Mouse (Mus musculus): Measurements from ENCODE around the gene Rab30. TPM values are rescaled to one million over a fixed set of nuclear protein-coding genes. Genes with fewer than 3 reads are reported as not detected.
A peak's percentile ranks its signal among the peaks of the same experiment; 100 is the strongest.

Rab30 gene
- polyA plus RNA-seq, 1 experiment from 2014 or later: 5.6 TPM

DNA sequence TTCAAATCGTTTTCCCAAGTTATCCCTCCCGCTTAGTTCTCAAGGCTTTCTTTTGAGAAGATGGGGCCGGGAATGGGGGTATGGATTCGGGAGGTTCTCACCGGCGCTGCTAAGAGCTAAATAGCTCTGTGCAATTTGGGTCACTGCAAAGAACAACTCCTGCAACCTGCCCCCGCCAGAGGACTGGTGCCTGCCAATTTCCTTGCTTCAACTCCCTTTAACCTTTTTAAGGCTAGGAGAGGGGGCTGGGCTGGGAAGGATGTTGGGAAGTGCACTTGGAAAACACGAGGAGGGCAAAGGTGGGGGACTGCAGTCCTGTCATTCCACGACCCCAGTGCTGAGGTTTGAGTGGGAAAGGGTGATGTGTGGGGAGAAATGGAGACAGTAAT, 452 bp downstream of the Rab30 start:
- DNase-seq (ENCODE audit: low spot score): peak; percentile 44
- Histone ChIP-seq H3K27me3 (ENCODE audit: insufficient read depth, low read length) (no peaks in the 10 kb centered on the region), H3K9ac (ENCODE audit: low read depth, low read length) (peak overlapping the region; percentile 23; the same call in 1 of the 2 replicates)

DNA sequence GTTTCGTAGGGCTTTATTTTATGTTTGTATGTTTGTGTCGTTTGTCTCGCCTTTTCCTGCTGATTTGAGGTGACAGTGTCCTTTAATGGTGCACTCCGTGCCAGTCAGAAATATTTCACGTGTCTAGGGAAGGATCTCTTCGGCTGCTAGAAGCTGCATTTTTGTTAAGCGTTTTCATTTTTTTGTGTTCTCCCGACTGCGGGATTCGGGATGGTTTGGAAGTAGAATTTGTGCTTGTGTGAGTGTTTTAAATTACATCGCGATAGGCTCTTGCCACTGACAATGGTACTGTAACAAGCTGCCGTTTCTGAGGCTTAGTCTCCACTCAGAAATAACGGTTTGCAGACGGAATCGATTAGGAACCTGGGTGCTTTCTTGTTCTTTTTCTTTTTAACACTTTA, 938 bp downstream of the Rab30 start:
- WGBS: under 1% methylated on average over 16 of the region's 16 CpGs
- 0 out of 2 replicates have a peak overlapping the region, but pooled peaks have one; percentile 23 for H3K9ac ChIP-seq (ENCODE audit: low read depth, low read length)
- H3K36me3 ChIP-seq (ENCODE audit: insufficient read depth, low read length): no peaks in the 10 kb centered on the region
- H3K9me3 ChIP-seq (replicated peaks; ENCODE audit: low read length): no peaks in the 10 kb centered on the region
- no peak overlapping the region for H3K27ac ChIP-seq
- DNase-seq (ENCODE audit: low spot score) (no peak), ATAC-seq (replicated peaks; ENCODE audit: low FRiP score, low read depth) (no peak)
- peak overlapping the region; percentile 89 for H3K4me3 ChIP-seq (replicated peaks; ENCODE audit: low read depth, low read length)
- TF ChIP-seq CTCF (IDR thresholded peaks at IDR 0.05; ENCODE audit: low read depth): no peak
- H3K4me1 ChIP-seq (replicated peaks; ENCODE audit: insufficient read depth, low read length): 0 out of 2 replicates have a peak, but pooled peaks cover 3% of the 10 kb centered on the region
- H3K27me3 ChIP-seq (ENCODE audit: insufficient read depth, low read length): no peaks in the 10 kb centered on the region
- peak overlapping the region; percentile 84 for H3K4me2 ChIP-seq (ENCODE audit: low read length)

More for the DNA sequence above, 452 bp downstream of the Rab30 start:
- Histone ChIP-seq H3K4me2 (ENCODE audit: low read length) (peak overlapping the region; percentile 84), H3K36me3 (ENCODE audit: insufficient read depth, low read length) (no peaks in the 10 kb centered on the region), H3K4me1 (replicated peaks; ENCODE audit: insufficient read depth, low read length) (0 out of 2 replicates have a peak, but pooled peaks cover 3% of the 10 kb centered on the region), H3K9me3 (replicated peaks; ENCODE audit: low read length) (no peaks in the 10 kb centered on the region), H3K4me3 (replicated peaks; ENCODE audit: low read depth, low read length) (peak overlapping the region; percentile 89), H3K27ac (no peak overlapping the region)
- under 1% methylated on average over 9 of the region's 9 CpGs for WGBS
- TF ChIP-seq CTCF (IDR thresholded peaks at IDR 0.05; ENCODE audit: low read depth): no peak
- ATAC-seq (replicated peaks; ENCODE audit: low FRiP score, low read depth): peak; percentile 12; the same call in 1 of the 2 replicates

DNA sequence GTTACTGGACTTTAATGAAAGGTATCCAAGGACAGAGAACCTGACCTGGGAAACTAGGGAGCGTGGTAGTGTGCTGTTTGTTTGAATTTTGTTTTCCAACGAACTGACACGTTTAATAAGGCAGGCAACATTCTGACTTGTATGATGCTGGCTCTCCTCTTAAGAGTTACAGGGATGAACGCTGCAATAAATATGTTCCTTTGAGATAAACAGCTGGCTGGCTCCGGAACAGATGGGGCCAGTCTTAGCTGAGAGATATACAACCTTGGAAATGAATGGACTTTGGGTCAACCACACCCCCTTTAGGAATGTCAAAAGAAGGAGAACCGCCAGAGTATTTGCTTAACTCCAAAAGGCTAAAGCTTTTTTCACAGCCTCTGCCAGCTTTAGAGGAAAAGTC, 1.4 kb downstream of the Rab30 start:
- Histone ChIP-seq H3K4me2 (ENCODE audit: low read length) (peak overlapping the region; percentile 84), H3K9me3 (replicated peaks; ENCODE audit: low read length) (no peaks in the 10 kb centered on the region), H3K27ac (no peak overlapping the region), H3K4me1 (replicated peaks; ENCODE audit: insufficient read depth, low read length) (0 out of 2 replicates have a peak, but pooled peaks cover 3% of the 10 kb centered on the region), H3K36me3 (ENCODE audit: insufficient read depth, low read length) (no peaks in the 10 kb centered on the region), H3K4me3 (replicated peaks; ENCODE audit: low read depth, low read length) (peak overlapping the region; percentile 89), H3K9ac (ENCODE audit: low read depth, low read length) (no peak overlapping the region), H3K27me3 (ENCODE audit: insufficient read depth, low read length) (no peaks in the 10 kb centered on the region)
- ATAC-seq (replicated peaks; ENCODE audit: low FRiP score, low read depth) (no peak), DNase-seq (ENCODE audit: low spot score) (peak; percentile 73)
- WGBS: 2% methylated on average over 6 of the region's 6 CpGs
- no peak for TF ChIP-seq CTCF (IDR thresholded peaks at IDR 0.05; ENCODE audit: low read depth)

DNA sequence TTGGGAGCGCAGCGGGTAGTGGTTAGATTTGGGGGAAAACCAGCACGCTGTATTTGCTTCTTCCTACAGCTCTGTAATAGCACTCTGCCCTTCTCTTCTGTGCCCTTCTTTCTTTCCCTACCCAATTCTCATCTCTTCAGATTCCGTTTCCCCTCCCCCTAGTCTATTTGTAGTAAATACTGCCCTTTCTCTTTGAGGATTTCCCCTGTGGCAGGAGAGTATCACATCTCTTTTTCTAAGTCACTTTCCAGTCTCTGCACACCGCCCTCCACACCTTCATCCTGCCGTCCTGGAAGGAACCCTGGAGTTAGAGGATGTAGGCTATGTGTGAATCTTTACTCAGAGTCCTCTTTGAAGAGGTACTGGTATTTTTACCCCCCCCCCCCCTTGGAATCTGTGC, 1.9 kb downstream of the Rab30 start:
- WGBS: 21% methylated on average over 6 of the region's 6 CpGs
- Histone ChIP-seq H3K36me3 (ENCODE audit: insufficient read depth, low read length) (no peaks in the 10 kb centered on the region), H3K4me2 (ENCODE audit: low read length) (peak overlapping the region; percentile 84), H3K27me3 (ENCODE audit: insufficient read depth, low read length) (no peaks in the 10 kb centered on the region), H3K4me3 (replicated peaks; ENCODE audit: low read depth, low read length) (peak overlapping the region; percentile 89; the same call in 1 of the 2 replicates), H3K27ac (no peak overlapping the region), H3K4me1 (replicated peaks; ENCODE audit: insufficient read depth, low read length) (0 out of 2 replicates have a peak, but pooled peaks cover 3% of the 10 kb centered on the region), H3K9ac (ENCODE audit: low read depth, low read length) (no peak overlapping the region), H3K9me3 (replicated peaks; ENCODE audit: low read length) (no peaks in the 10 kb centered on the region)
- ATAC-seq (replicated peaks; ENCODE audit: low FRiP score, low read depth) (no peak), DNase-seq (ENCODE audit: low spot score) (no peak)
- TF ChIP-seq CTCF (IDR thresholded peaks at IDR 0.05; ENCODE audit: low read depth): no peak

DNA sequence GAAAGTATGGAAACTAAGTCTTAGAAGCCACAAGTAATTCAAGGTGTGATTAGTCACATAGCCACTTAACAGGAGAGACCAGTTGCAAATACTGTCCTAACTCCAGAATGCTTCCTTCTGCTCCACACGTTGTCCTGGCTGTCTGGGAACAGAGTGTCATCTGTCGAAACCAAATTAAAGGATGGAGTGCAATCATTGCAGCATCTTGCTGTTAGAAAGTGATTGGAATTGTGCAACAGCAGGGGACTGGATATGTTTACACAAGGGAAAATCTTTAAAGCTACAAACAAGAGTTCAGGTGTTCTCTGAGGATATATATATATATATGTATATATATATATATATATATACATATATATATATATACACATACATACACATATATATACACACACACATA, 9.0 kb downstream of the Rab30 start:
- TF ChIP-seq CTCF (IDR thresholded peaks at IDR 0.05; ENCODE audit: low read depth): no peak
- H3K9me3 ChIP-seq (replicated peaks; ENCODE audit: low read length): no peaks in the 10 kb centered on the region
- no peak overlapping the region for H3K4me2 ChIP-seq (ENCODE audit: low read length)
- no peak for ATAC-seq (replicated peaks; ENCODE audit: low FRiP score, low read depth)
- 68% methylated on average over 2 of the region's 2 CpGs for WGBS
- no peaks in the 10 kb centered on the region for H3K36me3 ChIP-seq (ENCODE audit: insufficient read depth, low read length)
- no peaks in the 10 kb centered on the region for H3K27me3 ChIP-seq (ENCODE audit: insufficient read depth, low read length)
- no peak overlapping the region for H3K9ac ChIP-seq (ENCODE audit: low read depth, low read length)
- H3K27ac ChIP-seq: no peak overlapping the region
- no peak overlapping the region for H3K4me3 ChIP-seq (replicated peaks; ENCODE audit: low read depth, low read length)
- DNase-seq (ENCODE audit: low spot score): no peak
- H3K4me1 ChIP-seq (replicated peaks; ENCODE audit: insufficient read depth, low read length): no peaks in the 10 kb centered on the region

DNA sequence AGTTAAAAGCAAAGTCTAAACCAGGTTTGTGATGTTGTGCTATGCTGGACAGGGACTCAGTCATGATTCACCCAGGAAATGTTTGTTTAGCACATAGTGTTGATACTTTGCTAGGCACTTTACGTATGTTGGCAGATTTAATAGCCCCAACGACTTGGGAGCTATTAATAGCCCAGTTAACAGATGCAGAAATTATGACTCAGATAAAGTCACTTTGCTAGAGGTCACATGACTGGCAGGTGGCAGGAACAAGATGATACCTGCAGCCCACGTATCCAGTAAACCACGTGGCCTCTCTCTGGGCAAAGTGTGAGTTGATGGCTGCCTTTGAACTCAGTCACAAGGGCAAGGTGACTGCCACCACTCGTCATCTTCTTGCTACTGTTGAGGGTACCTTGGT, 16.7 kb downstream of the Rab30 start:
- no peaks in the 10 kb centered on the region for H3K27me3 ChIP-seq (ENCODE audit: insufficient read depth, low read length)
- no peak overlapping the region for H3K9ac ChIP-seq (ENCODE audit: low read depth, low read length)
- no peak overlapping the region for H3K4me2 ChIP-seq (ENCODE audit: low read length)
- ATAC-seq (replicated peaks; ENCODE audit: low FRiP score, low read depth) (no peak), DNase-seq (ENCODE audit: low spot score) (no peak)
- 53% methylated on average over 5 of the region's 5 CpGs for WGBS
- no peaks in the 10 kb centered on the region for H3K9me3 ChIP-seq (replicated peaks; ENCODE audit: low read length)
- TF ChIP-seq CTCF (IDR thresholded peaks at IDR 0.05; ENCODE audit: low read depth): no peak
- H3K36me3 ChIP-seq (ENCODE audit: insufficient read depth, low read length): no peaks in the 10 kb centered on the region
- no peak overlapping the region for H3K4me3 ChIP-seq (replicated peaks; ENCODE audit: low read depth, low read length)
- no peaks in the 10 kb centered on the region for H3K4me1 ChIP-seq (replicated peaks; ENCODE audit: insufficient read depth, low read length)
- no peak overlapping the region for H3K27ac ChIP-seq

DNA sequence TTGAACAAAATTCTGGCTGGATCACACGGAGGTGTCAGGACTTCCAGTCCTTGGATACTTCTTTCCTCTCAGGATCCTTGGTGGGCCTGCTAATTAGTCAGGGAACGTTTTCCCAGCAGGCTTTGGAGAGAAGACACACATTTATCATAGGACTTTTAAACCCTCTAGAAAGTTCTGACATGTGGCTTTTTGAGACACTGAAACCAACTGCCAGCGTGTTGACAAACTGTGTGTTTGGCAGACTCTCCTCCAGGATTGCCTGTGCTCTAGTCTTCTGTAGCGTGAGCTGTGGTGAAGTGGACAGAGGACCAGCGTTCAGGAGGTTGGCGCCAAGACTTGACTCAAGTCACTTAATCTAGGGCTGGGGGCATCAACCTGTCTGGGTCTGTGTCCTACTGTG, 19.2 kb downstream of the Rab30 start:
- Histone ChIP-seq H3K4me2 (ENCODE audit: low read length) (no peak overlapping the region), H3K4me1 (replicated peaks; ENCODE audit: insufficient read depth, low read length) (no peaks in the 10 kb centered on the region), H3K9ac (ENCODE audit: low read depth, low read length) (no peak overlapping the region), H3K27me3 (ENCODE audit: insufficient read depth, low read length) (no peaks in the 10 kb centered on the region), H3K9me3 (replicated peaks; ENCODE audit: low read length) (no peaks in the 10 kb centered on the region), H3K4me3 (replicated peaks; ENCODE audit: low read depth, low read length) (no peak overlapping the region), H3K36me3 (ENCODE audit: insufficient read depth, low read length) (no peaks in the 10 kb centered on the region), H3K27ac (no peak overlapping the region)
- WGBS: 77% methylated on average over 6 of the region's 6 CpGs
- no peak for TF ChIP-seq CTCF (IDR thresholded peaks at IDR 0.05; ENCODE audit: low read depth)
- DNase-seq (ENCODE audit: low spot score): no peak
- ATAC-seq (replicated peaks; ENCODE audit: low FRiP score, low read depth): no peak

Measured in kidney, postnatal 0 days (tissue).